Mouse (Mus musculus): ENCODE data around the gene Dnm1l. TPM values are rescaled to one million over a fixed set of nuclear protein-coding genes. Genes with fewer than 3 reads are reported as not detected.

Dnm1l gene
- polyA plus RNA-seq, 1 experiment, result 4.9 TPM

- DNase-seq (ENCODE audit: low read depth in 1 of 2, low spot score in 2 of 2), result no peak
- H3K27ac ChIP-seq (ENCODE audit: insufficient read depth, low read length), result no peak overlapping the region
- peaks cover 5% of the 10 kb centered on the region for H3K4me1 ChIP-seq (ENCODE audit: control insufficient read depth, insufficient read depth, insufficient read length)
- no peak overlapping the region; the same call in 1 of the 2 replicates for H3K4me3 ChIP-seq (ENCODE audit: extremely low read depth, insufficient read depth, insufficient read length)
- TF ChIP-seq POLR2A (IDR thresholded peaks at IDR 0.05; ENCODE audit: low read depth, low read length), result no peak
- TF ChIP-seq CTCF (IDR thresholded peaks at IDR 0.05; ENCODE audit: extremely low read depth, insufficient read depth, insufficient read length, insufficient replicate concordance), result no peak
- no peaks in the 10 kb centered on the region for H3K27me3 ChIP-seq (ENCODE audit: control insufficient read depth, insufficient read depth, low read length)
- H3K36me3 ChIP-seq (ENCODE audit: control insufficient read depth, insufficient read depth, low read length), result peaks cover 11% of the 10 kb centered on the region
- WGBS, result 28% methylated on average over 7 of the region's 7 CpGs
Observed at GRCm38 (mm10) chr16:16303888-16304287, 54.9 kb downstream of the Dnm1l start.

GRCm38 (mm10) chr16:16303138-16303827 is 55.5 kb downstream of the Dnm1l start:
- peaks cover 5% of the 10 kb centered on the region for H3K4me1 ChIP-seq (ENCODE audit: control insufficient read depth, insufficient read depth, insufficient read length)
- no peaks in the 10 kb centered on the region for H3K27me3 ChIP-seq (ENCODE audit: control insufficient read depth, insufficient read depth, low read length)
- peaks cover 10% of the 10 kb centered on the region for H3K36me3 ChIP-seq (ENCODE audit: control insufficient read depth, insufficient read depth, low read length)
- H3K27ac ChIP-seq (ENCODE audit: insufficient read depth, low read length), result peak overlapping the region; percentile 44; the same call in 1 of the 2 replicates
- WGBS, result under 1% methylated on average over 61 of the region's 61 CpGs
- no peak for TF ChIP-seq POLR2A (IDR thresholded peaks at IDR 0.05; ENCODE audit: low read depth, low read length)
- no peak for TF ChIP-seq CTCF (IDR thresholded peaks at IDR 0.05; ENCODE audit: extremely low read depth, insufficient read depth, insufficient read length, insufficient replicate concordance)
- DNase-seq (ENCODE audit: low read depth in 1 of 2, low spot score in 2 of 2), result peak in 1 of 2 experiments; percentile 22
- peak overlapping the region; percentile 92 for H3K4me3 ChIP-seq (ENCODE audit: extremely low read depth, insufficient read depth, insufficient read length)

GRCm38 (mm10) chr16:16302369-16303137 is 56.2 kb downstream of the Dnm1l start, which contains the start of gene Yars2:
Gene Yars2, plus strand, starts transcription at chr16:16302965.
- peak; percentile 75 to 87 for DNase-seq (ENCODE audit: low read depth in 1 of 2, low spot score in 2 of 2)
- H3K4me1 ChIP-seq (ENCODE audit: control insufficient read depth, insufficient read depth, insufficient read length), result peaks cover 5% of the 10 kb centered on the region
- H3K27ac ChIP-seq (ENCODE audit: insufficient read depth, low read length), result peak within 1 kb of the TSS; percentile 81
- WGBS, result under 1% methylated on average over 50 of the region's 50 CpGs
- TF ChIP-seq CTCF (IDR thresholded peaks at IDR 0.05; ENCODE audit: extremely low read depth, insufficient read depth, insufficient read length, insufficient replicate concordance), result peak; percentile 13; the same call in 1 of the 2 replicates
- peak; percentile 85 for TF ChIP-seq POLR2A (IDR thresholded peaks at IDR 0.05; ENCODE audit: low read depth, low read length)
- H3K27me3 ChIP-seq (ENCODE audit: control insufficient read depth, insufficient read depth, low read length), result no peaks in the 10 kb centered on the region
- peaks cover 8% of the 10 kb centered on the region for H3K36me3 ChIP-seq (ENCODE audit: control insufficient read depth, insufficient read depth, low read length)
- peak within 1 kb of the TSS; percentile 92 for H3K4me3 ChIP-seq (ENCODE audit: extremely low read depth, insufficient read depth, insufficient read length)

GRCm38 (mm10) chr16:16273752-16274151 is 85.0 kb downstream of the Dnm1l start:
- Histone ChIP-seq H3K4me1 (ENCODE audit: control insufficient read depth, insufficient read depth, insufficient read length) (no peaks in the 10 kb centered on the region), H3K27ac (ENCODE audit: insufficient read depth, low read length) (no peak overlapping the region), H3K4me3 (ENCODE audit: extremely low read depth, insufficient read depth, insufficient read length) (no peak overlapping the region), H3K36me3 (ENCODE audit: control insufficient read depth, insufficient read depth, low read length) (no peaks in the 10 kb centered on the region), H3K27me3 (ENCODE audit: control insufficient read depth, insufficient read depth, low read length) (no peaks in the 10 kb centered on the region)
- DNase-seq (ENCODE audit: low read depth in 1 of 2, low spot score in 2 of 2), result no peak
- 85% methylated on average over 6 of the region's 6 CpGs for WGBS
- no peak for TF ChIP-seq CTCF (IDR thresholded peaks at IDR 0.05; ENCODE audit: extremely low read depth, insufficient read depth, insufficient read length, insufficient replicate concordance)
- no peak for TF ChIP-seq POLR2A (IDR thresholded peaks at IDR 0.05; ENCODE audit: low read depth, low read length)

DNA sequence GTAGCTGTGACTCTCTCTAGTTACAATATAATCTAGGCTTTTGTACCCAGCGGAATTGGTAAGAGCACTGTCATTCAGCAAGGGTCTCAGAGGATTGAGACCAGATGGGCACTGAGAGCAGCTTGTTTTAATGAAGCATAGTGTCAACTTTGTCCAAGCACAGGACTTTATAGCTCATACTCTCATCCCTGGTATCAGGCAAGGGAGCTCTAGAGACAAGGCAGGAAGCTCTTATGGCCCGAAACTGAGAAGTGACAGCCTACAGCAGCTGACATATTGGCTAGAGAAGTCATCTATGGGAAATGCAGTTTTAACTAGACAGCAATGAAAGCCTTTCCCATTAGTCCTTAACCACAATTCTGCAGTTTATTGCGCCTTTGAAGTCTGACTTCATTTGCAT is 85.8 kb downstream of the Dnm1l start:
- no peak for DNase-seq (ENCODE audit: low read depth in 1 of 2, low spot score in 2 of 2)
- Histone ChIP-seq H3K27me3 (ENCODE audit: control insufficient read depth, insufficient read depth, low read length) (no peaks in the 10 kb centered on the region), H3K4me1 (ENCODE audit: control insufficient read depth, insufficient read depth, insufficient read length) (no peaks in the 10 kb centered on the region), H3K36me3 (ENCODE audit: control insufficient read depth, insufficient read depth, low read length) (no peaks in the 10 kb centered on the region), H3K4me3 (ENCODE audit: extremely low read depth, insufficient read depth, insufficient read length) (no peak overlapping the region), H3K27ac (ENCODE audit: insufficient read depth, low read length) (no peak overlapping the region)
- WGBS, result 64% methylated on average over 3 of the region's 3 CpGs
- no peak for TF ChIP-seq CTCF (IDR thresholded peaks at IDR 0.05; ENCODE audit: extremely low read depth, insufficient read depth, insufficient read length, insufficient replicate concordance)
- TF ChIP-seq POLR2A (IDR thresholded peaks at IDR 0.05; ENCODE audit: low read depth, low read length), result no peak

DNA sequence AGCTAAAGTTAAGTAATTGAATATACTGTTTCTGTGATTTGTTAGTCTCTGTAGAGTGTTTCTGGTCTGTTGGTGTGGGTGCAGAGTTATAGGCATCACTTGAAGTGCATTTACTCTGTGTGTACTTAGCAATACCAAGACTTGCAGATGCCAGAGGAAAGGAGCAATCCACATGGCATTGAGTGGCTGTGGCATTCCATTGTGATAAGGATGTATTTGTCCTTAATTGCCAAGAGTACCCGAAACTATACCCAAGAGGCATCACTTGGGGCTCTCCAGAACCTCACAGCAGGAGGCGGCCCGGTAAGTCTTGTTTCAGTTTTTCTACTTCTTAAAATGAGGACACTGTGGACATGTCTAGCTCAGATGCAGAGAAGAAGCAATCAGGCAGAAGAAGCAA is 96.3 kb downstream of the Dnm1l start:
- Histone ChIP-seq H3K4me3 (ENCODE audit: extremely low read depth, insufficient read depth, insufficient read length) (no peak overlapping the region), H3K27ac (ENCODE audit: insufficient read depth, low read length) (no peak overlapping the region), H3K27me3 (ENCODE audit: control insufficient read depth, insufficient read depth, low read length) (no peaks in the 10 kb centered on the region), H3K4me1 (ENCODE audit: control insufficient read depth, insufficient read depth, insufficient read length) (no peaks in the 10 kb centered on the region), H3K36me3 (ENCODE audit: control insufficient read depth, insufficient read depth, low read length) (no peaks in the 10 kb centered on the region)
- 93% methylated on average over 3 of the region's 3 CpGs for WGBS
- TF ChIP-seq POLR2A (IDR thresholded peaks at IDR 0.05; ENCODE audit: low read depth, low read length) (no peak), CTCF (IDR thresholded peaks at IDR 0.05; ENCODE audit: extremely low read depth, insufficient read depth, insufficient read length, insufficient replicate concordance) (no peak)
- DNase-seq (ENCODE audit: low read depth in 1 of 2, low spot score in 2 of 2), result no peak

Other genes with a start within 250 kb of the Dnm1l start
- gene Pkp2, start 145.6 kb downstream of the Dnm1l start, polyA plus RNA-seq (2012; rRNA removed), result 0.43 and 0.49 TPM in 2 replicates
- 13.1 and 18.8 TPM in 2 replicates for gene Yars2, start 56.0 kb downstream of the Dnm1l start, polyA plus RNA-seq (2012; rRNA removed)
- gene Fgd4, start 241.6 kb upstream of the Dnm1l start, polyA plus RNA-seq (2012; rRNA removed), result 0.43 and 0.58 TPM in 2 replicates

Measured in spleen, adult 2 months (tissue).